Mouse (Mus musculus): Measurements from ENCODE around the gene Hectd1.

- TF ChIP-seq CTCF (IDR thresholded peaks at IDR 0.05; ENCODE audit: low read depth, low read length) (no peak), POLR2AphosphoS5 (IDR thresholded peaks at IDR 0.05; ENCODE audit: insufficient replicate concordance, low read depth, low read length) (no peak)
These were observed 9.3 kb downstream of the Hectd1 start for GRCm38 (mm10) chr12:51819951-51820498.

All from G1E (cell line).